Mouse (Mus musculus) forebrain, postnatal 0 days (tissue): ENCODE measurements at regions not wholly inside any gene's neighbourhood (a gene's known extent, or its start where the extent isn't known, plus 50 kb on each side); places are given as distances from the start of the nearest gene placed in this dataset.
A peak's percentile ranks its signal among the peaks of the same experiment; 100 is the strongest.

Source experiments
- ATAC-seq: fragments of 200-750 bp; cut with Nextera tagmentation; 2 replicates; pipeline ENCODE4 v1.8.0; 2017; ENCODE audit warnings: mild to moderate bottlenecking, moderate library complexity
- DNase-seq: peaks from one replicate; pipeline ENCODE4 v3.0.0-alpha.2; 2015
- H3K27ac ChIP-seq: fragments of 300-500 bp; sonication (generic); 2 replicates; pipeline ENCODE4 v1.5.1; 2014; ENCODE audit warnings: low read depth, mild to moderate bottlenecking, antibody characterized with exemption, low read length, moderate library complexity, mixed read lengths
- H3K27me3 ChIP-seq: fragments of 300-500 bp; sonication (generic); 2 replicates; pipeline ENCODE4 v1.6.1; 2014; ENCODE audit warnings: mild to moderate bottlenecking, low read length, mixed read lengths; ENCODE audit not compliant: insufficient read depth
- H3K36me3 ChIP-seq: fragments of 300-500 bp; sonication (generic); 2 replicates; pipeline ENCODE4 v1.6.1; 2014; ENCODE audit warnings: mild to moderate bottlenecking, moderate library complexity; ENCODE audit not compliant: insufficient read depth
- H3K4me1 ChIP-seq: fragments of 300-500 bp; sonication (generic); 2 replicates; pipeline ENCODE4 v1.6.1; 2014; ENCODE audit warnings: antibody characterized with exemption; ENCODE audit not compliant: insufficient read depth
- H3K4me2 ChIP-seq: fragments of 300-500 bp; sonication (generic); 2 replicates; pipeline ENCODE4 v1.6.1; 2014; ENCODE audit warnings: low read depth, mild to moderate bottlenecking, moderate library complexity
- H3K4me3 ChIP-seq: fragments of 300-500 bp; sonication (generic); 2 replicates; pipeline ENCODE4 v1.5.1; 2014; ENCODE audit warnings: low read depth, low read length, mixed read lengths
- H3K9ac ChIP-seq: fragments of 300-500 bp; sonication (generic); 2 replicates; pipeline ENCODE4 v1.6.1; 2014; ENCODE audit warnings: mild to moderate bottlenecking
- H3K9me3 ChIP-seq: fragments of 300-500 bp; sonication (generic); 2 replicates; pipeline ENCODE4 v1.6.1; 2016; ENCODE audit warnings: low read length
- CTCF ChIP-seq: sonication (generic); IDR thresholded peaks from 2 replicates; pipeline ENCODE4 v1.5.1; 2016; ENCODE audit warnings: antibody characterized with exemption, control low read depth, low read depth
- WGBS: fragments of 180-500 bp; shearing (Covaris S2); extraction: QIAGEN DNeasy Blood & Tissue Kit; methylation state at CpG from one replicate; pipeline ENCODE4 v1.1.7; 2014; 5-methylcytosine and 5-hydroxymethylcytosine counted together

DNA sequence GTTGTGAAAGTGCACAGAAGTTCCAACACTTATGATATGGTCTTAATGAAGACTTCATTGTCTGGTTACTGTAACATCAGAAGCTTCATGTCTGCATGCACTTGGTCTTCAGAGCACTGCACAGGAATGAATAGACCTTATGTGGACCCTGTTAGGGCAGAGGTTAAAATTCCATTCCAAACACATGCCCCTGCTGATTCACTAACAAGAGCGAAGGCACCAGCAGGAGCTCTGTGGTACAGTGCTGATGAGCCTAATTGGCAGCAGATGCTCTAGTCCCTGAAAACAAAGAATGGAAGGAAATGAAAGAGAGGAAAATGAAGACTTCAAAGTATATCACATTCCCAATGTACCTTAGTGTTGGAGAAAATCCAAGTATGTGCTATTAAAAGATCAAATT lies 365.1 kb upstream of the Alcam start:
- Histone ChIP-seq H3K4me3 (no peak overlapping the region), H3K4me1 (no peaks in the 10 kb centered on the region), H3K4me2 (no peak overlapping the region), H3K9ac (no peak overlapping the region), H3K36me3 (no peaks in the 10 kb centered on the region), H3K27ac (no peak overlapping the region), H3K9me3 (no peaks in the 10 kb centered on the region), H3K27me3 (no peaks in the 10 kb centered on the region)
- no peak for ATAC-seq
- WGBS: 54% methylated on average over 1 of the region's 1 CpGs
- TF ChIP-seq CTCF: no peak
- DNase-seq: no peak

DNA sequence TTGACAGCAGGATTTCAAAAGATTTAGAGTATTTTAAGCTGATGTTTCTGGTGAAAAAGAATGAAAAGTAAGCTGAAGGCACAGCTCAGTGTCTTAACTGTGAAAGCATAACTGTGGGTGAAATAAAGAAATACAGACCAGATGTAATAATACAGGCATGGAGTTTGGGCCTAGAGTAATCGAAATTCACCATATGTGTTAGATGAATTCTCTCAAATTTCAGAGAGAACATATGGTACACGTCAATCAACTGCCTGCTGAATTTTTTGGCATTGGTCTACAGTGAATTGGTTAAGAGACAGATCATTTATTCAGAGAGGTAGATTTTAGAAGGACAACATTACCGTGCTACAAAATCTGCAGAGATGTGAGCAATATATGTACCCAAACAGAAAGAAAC lies 357.3 kb upstream of the Alcam start:
- Histone ChIP-seq H3K36me3 (no peaks in the 10 kb centered on the region), H3K9ac (no peak overlapping the region), H3K27me3 (no peaks in the 10 kb centered on the region), H3K4me2 (no peak overlapping the region), H3K9me3 (no peaks in the 10 kb centered on the region), H3K4me1 (no peaks in the 10 kb centered on the region), H3K27ac (no peak overlapping the region), H3K4me3 (no peak overlapping the region)
- TF ChIP-seq CTCF: no peak
- ATAC-seq: no peak
- no peak for DNase-seq
- WGBS: 57% methylated on average over 3 of the region's 3 CpGs

DNA sequence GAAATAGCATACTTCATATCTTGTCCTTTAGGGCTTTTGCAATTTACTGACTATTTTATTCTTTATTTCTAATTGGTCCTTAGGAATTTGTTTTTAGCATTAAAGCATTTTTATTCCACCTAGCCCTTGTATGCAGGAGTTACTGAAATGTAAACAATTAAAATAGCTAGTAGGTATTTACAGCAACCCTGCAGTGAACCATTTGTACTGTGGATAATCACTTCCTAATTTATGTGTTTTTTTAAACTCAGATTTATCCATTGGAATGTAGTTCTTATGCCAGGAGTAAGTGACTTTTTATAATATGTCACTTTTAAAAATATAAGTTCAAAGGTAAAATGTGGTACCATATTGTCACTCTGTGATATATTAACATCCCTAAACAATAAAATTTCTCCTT lies 350.5 kb upstream of the Alcam start:
- no peaks in the 10 kb centered on the region; the same call in 1 of the 2 replicates for H3K4me1 ChIP-seq
- no peak overlapping the region for H3K4me3 ChIP-seq
- no peaks in the 10 kb centered on the region for H3K36me3 ChIP-seq
- no peak for DNase-seq
- TF ChIP-seq CTCF: no peak
- H3K27me3 ChIP-seq: no peaks in the 10 kb centered on the region
- H3K9me3 ChIP-seq: no peaks in the 10 kb centered on the region
- no peak overlapping the region for H3K27ac ChIP-seq
- no peak for ATAC-seq
- H3K9ac ChIP-seq: no peak overlapping the region
- no peak overlapping the region for H3K4me2 ChIP-seq

DNA sequence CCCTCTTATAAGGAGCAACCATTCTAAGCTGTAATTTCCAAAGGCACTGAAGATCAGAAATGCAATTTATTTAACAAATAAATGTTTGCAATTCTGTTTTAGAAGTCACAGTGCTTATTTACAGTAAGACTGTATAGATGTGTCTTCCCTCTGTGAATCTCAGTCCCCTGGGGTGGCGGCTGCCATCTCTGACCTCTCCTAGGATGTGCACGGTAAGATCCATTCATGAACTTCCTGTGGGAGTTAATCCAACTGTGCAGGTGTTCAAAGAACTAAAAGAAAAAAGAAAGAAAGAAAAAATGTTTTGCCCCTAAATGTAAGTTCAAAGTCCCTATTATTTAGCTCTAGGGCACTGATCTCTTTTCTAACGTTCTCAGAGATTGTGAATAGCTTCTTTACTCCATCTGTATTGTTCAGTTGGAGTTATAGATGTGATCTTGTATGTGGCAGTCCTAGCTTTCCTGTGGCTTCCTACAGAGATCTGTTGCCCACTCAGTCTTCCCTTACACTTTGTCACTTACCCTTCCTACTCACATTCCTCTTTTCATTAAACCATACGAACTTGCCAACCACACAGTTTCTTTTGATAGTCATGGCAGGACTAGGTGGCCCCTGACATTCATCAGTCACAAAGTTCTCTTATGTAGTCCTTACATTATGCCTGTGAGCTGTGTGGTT lies 346.0 kb upstream of the Alcam start:
- ATAC-seq (no peak), DNase-seq (no peak)
- no peak overlapping the region for H3K4me2 ChIP-seq
- no peaks in the 10 kb centered on the region for H3K27me3 ChIP-seq
- no peak overlapping the region for H3K27ac ChIP-seq
- no peak overlapping the region for H3K9ac ChIP-seq
- TF ChIP-seq CTCF: no peak
- no peak overlapping the region for H3K4me3 ChIP-seq
- H3K9me3 ChIP-seq: no peaks in the 10 kb centered on the region
- 43% methylated on average over 4 of the region's 4 CpGs for WGBS
- H3K4me1 ChIP-seq: no peaks in the 10 kb centered on the region; the same call in 1 of the 2 replicates
- no peaks in the 10 kb centered on the region for H3K36me3 ChIP-seq

DNA sequence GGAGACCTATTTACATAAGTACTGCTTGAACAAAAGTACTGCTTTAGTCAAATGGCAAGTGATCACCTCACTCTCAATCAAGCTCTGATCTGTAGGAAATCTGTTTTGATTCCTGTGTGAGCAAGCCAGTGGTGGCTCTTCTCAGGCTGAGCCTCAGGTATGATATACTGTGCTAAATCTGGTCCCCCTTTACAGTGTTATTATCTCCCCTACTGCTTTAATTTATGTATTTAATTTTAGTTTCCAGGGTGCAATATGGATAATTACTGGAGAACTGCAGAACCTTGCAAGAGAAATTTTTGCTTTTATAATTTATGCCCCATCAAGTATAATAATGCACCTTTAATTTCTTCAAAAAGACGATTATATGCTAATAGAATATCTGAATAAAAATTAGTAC lies 341.3 kb upstream of the Alcam start:
- Histone ChIP-seq H3K27me3 (no peaks in the 10 kb centered on the region), H3K9me3 (no peaks in the 10 kb centered on the region), H3K36me3 (no peaks in the 10 kb centered on the region), H3K4me3 (no peak overlapping the region), H3K4me1 (no peaks in the 10 kb centered on the region; the same call in 1 of the 2 replicates), H3K27ac (no peak overlapping the region), H3K4me2 (no peak overlapping the region), H3K9ac (no peak overlapping the region)
- DNase-seq: no peak
- ATAC-seq: peak; percentile 40; the same call in 1 of the 2 replicates
- no peak for TF ChIP-seq CTCF
- 67% methylated on average over 1 of the region's 1 CpGs for WGBS

DNA sequence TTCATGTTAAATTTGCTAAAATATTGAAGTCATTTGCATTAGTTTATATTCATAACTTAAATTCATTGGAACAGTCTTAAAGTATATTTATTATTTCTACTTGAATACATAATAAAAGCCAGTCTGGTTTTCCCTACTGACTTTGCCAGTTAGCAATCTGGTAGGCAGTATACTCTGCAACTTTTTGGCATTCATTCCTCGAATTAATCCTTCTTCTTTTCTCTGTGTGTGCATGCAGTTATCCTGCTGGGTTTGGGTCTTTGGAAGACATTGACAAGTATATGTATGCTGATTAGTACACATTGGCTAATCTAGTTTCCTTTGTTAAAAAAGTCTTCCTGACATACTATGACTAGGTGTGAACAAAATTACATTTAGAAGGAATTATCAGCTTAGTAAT lies 336.1 kb upstream of the Alcam start:
- H3K27me3 ChIP-seq: no peaks in the 10 kb centered on the region
- H3K4me2 ChIP-seq: no peak overlapping the region
- no peaks in the 10 kb centered on the region for H3K4me1 ChIP-seq
- H3K36me3 ChIP-seq: no peaks in the 10 kb centered on the region
- no peak for TF ChIP-seq CTCF
- H3K9me3 ChIP-seq: no peaks in the 10 kb centered on the region
- WGBS: 25% methylated on average over 1 of the region's 1 CpGs
- H3K4me3 ChIP-seq: no peak overlapping the region
- ATAC-seq (no peak), DNase-seq (peak; percentile 13)
- no peak overlapping the region for H3K9ac ChIP-seq
- no peak overlapping the region for H3K27ac ChIP-seq

DNA sequence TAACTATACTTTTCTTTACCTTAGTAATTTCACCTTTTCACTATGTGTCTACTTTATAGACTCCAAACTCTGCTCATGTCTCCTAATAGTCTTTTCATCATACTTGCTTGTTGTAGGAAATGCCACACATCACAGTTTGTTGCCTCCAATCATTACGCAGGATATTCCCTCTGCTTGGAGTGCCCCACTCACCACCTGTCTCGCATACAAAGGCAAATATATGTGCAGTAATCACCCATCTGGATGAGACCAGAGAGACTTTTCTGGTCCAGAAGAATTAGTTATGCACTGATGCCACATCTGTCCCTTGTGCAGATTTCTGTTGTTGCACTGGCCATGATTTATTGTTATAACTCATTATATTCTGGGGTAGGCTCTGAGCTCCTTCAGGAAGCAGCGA lies 293.9 kb upstream of the Alcam start:
- H3K4me3 ChIP-seq: no peak overlapping the region
- no peak for ATAC-seq
- WGBS: 90% methylated on average over 3 of the region's 3 CpGs
- no peak overlapping the region for H3K9ac ChIP-seq
- TF ChIP-seq CTCF: no peak
- H3K36me3 ChIP-seq: no peaks in the 10 kb centered on the region
- H3K9me3 ChIP-seq: no peaks in the 10 kb centered on the region
- DNase-seq: no peak
- no peak overlapping the region for H3K27ac ChIP-seq
- no peaks in the 10 kb centered on the region for H3K27me3 ChIP-seq
- no peaks in the 10 kb centered on the region for H3K4me1 ChIP-seq
- no peak overlapping the region for H3K4me2 ChIP-seq
